Mouse (Mus musculus) adrenal gland, postnatal 25 days (tissue): ENCODE measurements around the gene Bicdl1. TPM values are rescaled to one million over a fixed set of nuclear protein-coding genes. Genes with fewer than 3 reads are reported as not detected.

ENCODE experiments used
- DNase-seq: peaks from one replicate; pipeline ENCODE4 v3.0.0; 2021; ENCODE audit warnings: mixed read lengths
- total RNA-seq: library from RNA; stranded (reverse); gene quantifications from 2 replicates; pipeline ENCODE4 v1.2.3, GENCODE M21; 2021

The Bicdl1 gene
- total RNA-seq, 1 experiment from 2014 or later = 13.4 TPM

DNA sequence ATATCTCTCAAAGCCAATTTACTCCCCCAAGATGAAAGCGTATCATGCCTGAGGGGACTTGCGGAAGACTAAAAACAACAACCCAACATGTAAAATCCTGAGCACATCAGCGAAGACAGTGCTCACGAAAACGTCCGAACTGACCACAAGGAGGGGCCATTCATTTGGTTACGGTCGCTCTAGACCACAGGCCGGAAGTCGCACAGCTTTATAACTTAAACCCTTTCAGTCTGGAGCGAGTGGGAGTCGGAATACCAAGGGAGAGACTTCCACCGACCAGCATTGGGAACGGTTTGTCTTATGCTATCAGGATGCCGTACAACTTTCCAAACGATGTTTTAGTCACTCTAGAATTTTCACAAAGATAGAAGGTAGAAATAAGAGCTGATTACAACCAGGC lies 5.4 kb downstream of the Bicdl1 start:
- no peak for DNase-seq

DNA sequence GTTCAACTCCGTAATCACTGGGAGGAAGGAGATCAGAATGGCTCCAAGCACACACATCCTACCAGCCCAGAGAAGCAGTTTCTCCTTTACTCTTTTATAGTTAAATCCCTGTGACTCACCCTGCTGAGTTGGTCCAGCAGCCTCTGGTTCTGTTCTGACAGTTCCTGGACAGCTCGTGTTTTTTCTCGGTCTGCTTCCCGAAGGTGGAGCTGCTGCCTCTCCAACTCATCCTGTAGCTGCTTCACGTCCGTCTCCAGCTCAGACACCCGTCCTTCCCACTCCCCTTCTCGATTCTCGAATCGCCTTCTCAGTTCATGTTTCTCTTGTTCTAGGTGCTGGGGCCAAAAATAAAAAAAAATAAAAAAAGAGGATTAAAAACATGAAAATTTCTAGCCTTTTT lies 7.0 kb downstream of the Bicdl1 start:
- no peak for DNase-seq

DNA sequence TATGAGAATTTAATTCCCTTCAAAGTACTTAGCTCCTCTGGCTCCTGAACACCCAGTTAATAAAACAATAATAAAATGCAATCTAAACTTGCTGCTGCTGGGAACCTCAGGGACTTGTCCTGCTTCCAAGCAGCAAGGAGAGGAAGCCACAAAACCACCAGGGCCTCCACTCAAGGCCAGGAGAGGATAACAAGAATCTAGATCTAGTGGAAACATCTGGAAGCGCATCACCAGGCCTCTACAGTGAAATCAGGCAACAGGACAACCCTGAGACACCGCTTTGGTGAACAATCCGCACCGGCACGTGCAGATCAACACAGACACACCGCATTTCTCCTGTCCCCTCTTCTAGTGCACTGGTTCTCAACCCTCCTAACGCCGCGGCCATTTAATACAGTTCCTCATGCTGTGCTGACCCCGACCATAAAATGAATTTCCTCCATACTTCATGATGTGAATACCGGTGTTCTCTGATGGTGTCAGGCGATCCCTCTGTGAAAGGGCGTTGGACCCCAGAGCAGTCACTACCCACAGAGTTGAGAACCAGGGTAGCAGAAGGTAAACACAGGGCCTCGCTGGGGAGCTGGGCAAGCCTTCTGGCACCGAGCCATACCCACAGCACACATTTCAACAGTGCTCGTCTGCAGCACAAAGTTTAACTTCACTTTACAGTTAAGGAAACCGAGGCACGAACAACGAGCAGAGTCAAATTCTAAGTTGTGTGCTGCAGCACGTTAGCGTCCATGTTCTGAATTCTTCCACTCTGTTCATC lies 9.0 kb downstream of the Bicdl1 start:
- DNase-seq = no peak

DNA sequence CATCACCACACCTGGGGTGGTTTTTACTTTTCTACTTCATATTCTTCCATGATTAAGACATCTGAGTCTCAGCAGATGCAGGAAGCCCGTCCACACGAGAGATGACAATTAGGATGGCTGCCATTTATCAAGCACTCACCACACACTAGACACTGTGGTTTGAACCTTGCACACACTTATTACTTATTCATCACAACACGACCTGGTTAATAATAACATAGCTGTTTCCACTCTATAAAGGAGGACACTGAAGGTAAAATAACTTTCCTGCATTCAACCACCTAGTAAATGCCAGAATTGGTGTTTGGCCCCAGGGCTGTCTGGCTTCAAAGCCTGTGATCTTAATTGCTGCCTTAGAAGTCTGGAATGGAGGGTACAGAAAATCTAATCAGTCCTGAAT lies 10.7 kb downstream of the Bicdl1 start:
- DNase-seq = no peak

DNA sequence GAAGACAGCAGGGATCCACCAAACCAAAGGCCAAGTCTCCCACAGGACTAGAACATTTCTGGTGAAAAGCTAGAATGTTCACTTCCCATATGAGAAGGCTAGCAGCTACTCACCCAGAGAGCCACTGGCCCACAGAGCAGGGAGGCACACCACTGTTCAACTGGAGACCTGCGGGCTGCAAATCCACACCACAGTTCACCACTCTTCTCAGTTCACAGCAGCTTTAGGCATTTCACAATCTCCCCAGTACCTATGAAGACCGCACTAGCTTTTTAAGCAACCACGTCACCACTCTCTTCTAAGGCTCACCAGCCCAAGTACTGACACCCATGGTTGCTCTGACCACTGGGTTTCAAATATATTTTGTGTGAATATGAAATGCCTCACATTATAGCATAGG lies 13.7 kb downstream of the Bicdl1 start:
- DNase-seq = no peak

DNA sequence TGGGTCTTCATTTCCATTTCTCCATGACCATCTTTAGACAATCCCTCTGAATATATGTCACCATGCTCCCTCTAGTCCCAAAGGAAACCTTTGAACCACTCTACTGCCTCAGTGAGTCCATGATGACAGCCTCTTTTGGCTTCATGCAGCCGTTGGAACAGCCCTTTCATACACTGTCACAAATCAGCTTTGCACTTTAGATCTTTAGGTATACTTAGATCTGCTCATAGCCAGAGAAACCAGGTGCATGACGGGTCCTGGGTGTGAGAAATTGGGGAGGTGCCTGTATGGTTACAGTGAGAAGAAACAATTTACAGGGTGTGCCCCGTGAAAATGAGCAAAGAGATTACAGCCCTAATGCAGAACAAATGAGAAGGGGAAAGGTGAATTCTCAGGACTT lies 14.3 kb downstream of the Bicdl1 start:
- no peak for DNase-seq

DNA sequence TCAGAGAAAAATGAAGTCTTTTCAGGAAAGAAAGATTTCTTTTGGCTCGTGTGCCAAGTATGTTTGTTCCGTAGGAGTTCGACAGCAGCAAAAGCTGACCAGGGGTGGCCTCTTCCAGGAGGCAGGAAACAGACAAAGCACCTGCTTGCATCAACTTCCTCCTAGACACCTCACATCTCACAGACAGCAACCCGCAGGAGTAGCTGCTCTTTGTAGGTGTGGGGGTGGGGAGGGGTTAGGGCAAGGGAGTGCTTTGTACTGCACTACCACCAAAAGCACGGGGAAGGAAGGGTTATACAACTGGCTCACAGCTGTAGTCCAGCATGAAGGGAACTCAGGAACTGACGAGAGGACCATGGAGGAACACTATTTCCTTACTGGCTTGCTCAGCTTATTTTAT lies 15.0 kb downstream of the Bicdl1 start:
- no peak for DNase-seq

DNA sequence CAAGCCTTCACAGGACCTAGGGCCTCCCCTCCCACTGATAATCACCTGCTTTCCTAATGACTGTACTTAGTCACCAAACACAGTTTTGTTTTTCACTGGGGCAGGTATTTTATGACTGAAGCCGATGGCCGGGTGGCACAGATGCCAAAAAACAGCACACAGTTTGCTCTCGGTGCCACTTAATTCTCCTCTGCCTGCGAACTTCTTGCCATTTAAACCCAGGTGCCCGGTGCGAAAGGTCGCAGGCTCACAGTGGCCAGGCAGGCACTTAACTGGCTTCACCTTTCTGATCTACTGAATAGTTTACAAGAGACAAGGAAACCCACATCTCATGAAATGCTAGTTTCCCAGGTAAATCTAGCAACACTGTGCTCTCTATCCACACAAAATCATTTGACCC lies 16.7 kb downstream of the Bicdl1 start:
- DNase-seq = no peak

DNA sequence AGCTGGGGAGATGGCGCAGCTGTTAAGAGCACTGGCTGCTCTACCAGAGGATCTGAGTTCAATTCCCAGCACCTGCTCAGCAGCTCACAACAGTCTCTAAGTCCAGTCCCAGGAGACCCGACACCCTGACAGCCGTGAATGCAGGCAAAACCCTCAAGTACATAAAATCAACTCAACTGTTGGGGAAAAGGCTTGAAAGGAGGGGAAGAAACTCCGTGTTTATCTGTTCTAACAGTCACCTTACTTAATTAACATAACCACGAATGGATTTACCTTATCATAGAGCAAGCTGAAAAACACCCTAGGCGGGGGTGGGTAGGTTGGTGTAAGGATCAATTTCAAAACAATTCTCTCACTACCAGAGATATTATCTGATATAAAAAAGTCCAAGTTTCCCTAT lies 18.9 kb downstream of the Bicdl1 start:
- DNase-seq = no peak

DNA sequence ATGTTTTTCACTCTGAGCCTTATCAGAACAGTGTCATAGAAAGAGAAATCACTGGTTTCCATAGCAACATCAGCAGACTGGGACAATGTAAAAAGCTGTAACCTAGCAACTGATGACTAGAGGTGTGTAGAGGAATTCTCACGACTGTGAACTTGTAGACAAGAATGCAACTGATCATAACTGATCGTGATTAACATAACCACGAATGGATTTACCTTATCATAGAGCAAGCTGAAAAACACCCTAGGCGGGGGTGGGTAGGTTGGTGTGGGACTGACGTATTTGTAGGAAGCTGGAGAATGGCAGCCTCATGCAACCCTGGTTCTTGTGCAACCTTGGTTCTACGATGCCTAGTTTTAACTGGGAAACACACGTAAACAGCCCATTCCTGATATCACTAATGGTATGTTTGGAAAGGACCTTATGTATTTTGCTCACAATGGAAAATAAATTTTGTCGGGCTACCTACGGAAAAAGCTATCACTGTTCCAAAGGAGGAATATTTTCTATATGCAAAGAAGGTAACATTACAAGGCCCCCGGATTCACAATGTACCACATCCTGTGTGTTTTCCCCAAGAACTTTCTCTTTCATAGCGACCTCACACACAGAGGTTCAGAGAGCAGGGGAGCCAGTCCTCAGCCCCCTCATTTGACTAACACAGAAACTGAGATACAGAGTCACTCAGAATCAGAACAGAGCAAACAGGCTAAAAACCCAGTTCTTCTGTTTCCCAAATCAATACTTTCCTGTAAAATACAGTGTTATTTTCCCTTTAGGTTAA lies 19.6 kb downstream of the Bicdl1 start:
- DNase-seq = no peak

DNA sequence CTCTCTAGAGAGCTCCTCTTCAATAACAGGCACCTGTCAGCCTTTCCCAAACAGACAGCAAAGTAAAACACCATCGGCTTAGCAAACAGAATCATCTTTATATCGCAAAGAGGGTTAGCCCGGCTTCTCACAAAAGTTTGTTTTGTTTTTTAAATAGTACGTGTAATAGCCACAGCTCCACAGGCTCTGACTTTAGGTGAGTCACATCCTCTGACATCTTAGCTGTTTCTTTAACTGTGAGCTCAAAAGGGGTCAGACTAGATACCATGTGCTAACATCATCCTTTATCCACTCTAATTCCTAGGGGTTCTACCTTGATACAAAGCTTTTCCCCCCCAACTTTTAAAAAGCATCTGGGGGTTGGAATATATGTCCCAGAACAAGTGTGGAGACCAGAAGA lies 21.2 kb downstream of the Bicdl1 start:
- DNase-seq = no peak

DNA sequence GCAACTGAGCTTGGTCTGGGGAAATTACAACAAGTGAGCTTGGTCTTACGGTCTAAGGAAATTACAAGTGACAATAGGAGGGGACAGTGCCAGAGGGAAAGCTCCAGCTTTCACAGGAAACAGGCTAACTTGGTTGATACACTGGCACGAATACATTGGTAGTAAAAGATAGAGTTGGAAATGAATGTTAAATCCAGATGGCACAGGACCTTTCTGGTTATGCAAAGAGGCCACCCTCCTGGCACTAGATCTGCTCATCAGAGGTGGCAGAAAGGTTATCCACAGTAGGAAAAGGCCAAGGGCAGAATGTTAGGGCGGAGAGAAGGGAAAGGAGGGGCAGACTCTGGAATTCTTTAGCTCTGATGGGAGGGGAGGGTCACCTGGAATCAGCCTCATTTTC lies 22.5 kb downstream of the Bicdl1 start:
- DNase-seq = no peak

DNA sequence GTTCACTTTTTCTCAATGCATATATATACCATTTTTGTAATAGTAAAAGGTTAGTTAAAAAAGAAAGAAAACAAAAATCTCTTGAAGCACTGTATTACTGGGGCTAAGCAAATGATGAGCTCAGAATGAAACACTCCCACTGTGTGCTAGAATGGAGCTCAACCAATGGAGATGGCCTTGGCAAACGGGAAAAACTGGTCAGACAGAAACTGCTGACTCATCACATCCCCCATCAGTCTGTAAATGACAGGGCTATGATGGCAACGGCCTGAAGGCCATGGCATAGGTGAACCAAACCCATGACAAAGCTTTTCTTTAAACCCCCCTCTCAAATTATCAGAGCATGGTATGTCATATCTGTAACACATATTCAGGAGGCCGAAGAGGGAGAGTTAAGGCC lies 29.4 kb downstream of the Bicdl1 start:
- DNase-seq = no peak

DNA sequence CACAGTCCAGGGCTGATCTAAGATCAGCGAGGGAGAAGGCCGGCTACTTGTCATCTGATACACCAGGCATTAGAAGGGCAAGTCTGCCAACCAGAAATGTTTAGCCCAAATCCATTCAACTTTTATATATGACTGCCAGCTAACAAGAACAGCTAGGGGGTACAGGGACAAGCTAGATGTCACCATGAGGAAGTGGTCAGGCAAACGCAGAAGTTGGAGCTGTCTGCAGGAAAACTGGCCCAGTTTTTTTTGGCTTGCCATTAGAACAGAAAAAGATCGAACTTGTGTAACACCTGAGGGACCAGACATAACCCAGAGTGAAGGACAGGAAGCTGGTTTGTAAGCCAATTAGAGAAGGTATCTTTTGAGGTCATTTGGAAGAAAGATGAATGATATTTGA lies 30.2 kb downstream of the Bicdl1 start:
- DNase-seq = no peak

DNA sequence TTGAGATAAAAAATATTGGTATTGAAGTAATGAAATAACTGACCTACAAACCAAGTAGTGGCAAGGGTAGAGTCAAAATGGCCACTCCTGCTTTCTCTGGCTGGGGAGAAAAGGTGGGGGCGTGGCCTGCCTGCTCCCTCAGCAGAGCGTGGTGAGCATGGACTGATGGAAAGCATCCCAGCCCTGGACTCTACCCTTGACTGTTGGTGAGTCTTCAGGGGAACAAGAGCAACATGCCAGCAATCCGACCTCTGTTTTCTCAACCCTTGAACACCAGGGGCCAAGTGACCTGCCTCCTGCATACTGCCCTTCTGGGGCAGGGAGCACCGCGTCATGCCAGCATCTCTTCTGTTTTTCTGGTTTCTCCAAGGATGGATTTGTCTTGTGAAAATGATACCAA lies 34.6 kb downstream of the Bicdl1 start:
- DNase-seq = no peak

DNA sequence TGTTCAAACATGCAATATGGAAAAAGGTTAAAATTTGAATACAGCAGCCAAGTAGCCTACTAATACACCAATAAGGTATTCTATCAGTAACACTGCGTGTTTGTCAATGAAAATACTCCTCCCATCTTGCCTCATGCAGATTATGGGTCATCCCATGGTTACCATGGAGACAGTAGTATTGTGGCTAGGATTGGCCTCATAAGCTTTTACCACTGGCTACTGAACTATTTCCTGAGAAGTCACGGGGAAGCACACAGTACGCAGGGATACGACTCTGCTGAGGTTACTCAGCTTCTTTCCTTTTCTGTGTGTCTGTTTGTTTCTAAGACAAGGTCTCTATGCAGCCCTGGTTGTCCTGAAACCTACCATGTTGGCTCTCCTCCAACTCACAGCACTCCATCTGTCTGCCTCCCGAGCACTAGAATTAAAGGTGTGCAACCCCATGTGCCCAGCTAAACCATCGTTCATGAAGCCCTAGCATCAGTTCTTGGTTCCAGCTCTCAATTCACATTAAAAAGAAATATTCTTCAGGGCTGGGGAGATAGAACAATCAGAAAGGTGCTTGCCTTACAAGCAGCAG lies 36.1 kb downstream of the Bicdl1 start:
- no peak for DNase-seq

DNA sequence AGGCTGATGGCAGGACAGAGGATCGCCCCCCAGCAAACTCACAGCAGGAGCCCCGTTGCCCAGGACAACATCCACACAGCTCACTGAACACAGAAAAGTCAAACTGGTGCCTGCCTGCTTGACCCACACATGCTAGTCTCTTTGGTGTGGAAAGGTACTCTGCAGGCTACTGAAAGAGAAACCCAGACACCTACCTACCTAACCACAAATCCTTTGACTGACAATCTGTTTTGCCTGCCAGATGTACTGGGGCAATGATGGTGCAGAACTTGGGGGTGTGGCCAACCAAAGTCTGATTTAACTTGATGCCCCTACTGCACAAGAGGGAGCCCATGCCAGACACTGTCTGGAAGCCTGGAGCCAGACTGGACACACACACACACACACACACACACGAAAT lies 38.1 kb downstream of the Bicdl1 start:
- DNase-seq = no peak

DNA sequence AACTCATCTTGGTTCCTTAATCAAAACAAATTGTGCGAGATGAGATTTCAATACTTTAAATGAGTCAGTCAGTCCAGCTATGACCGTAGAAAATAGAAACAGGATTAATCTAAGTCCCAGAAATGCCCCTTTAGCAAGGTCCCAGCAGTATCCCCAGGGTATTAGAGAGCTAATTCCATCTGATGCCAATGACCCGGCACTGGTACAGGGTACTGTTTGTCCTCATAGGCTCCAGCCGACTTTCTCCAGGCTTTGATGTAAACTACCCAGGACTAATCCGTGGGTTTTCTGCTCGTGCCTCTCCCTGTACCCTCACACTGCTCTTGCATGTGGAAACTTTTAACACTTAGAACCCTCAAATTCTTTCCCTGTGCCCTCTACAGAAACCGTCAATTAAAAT lies 44.7 kb downstream of the Bicdl1 start:
- no peak for DNase-seq

DNA sequence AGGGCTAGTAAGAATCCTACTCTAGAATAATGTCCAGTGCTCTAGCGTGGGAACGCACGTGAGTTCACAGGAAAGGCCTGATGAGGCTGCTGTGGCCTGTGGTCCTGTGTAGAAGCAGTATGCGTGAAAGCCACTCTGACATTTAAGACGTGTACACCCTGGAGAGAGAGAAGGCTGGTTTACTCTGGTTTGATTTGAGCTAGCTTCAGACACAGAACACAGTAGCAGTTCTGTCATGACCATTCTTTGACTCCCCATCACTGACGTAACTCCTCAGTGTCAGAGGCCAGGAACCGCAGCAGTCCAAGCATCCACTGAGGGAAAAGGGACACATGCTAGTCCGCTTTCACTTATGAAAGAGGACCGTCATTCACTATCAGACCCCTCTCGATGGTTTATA lies 46.3 kb downstream of the Bicdl1 start:
- DNase-seq = no peak

DNA sequence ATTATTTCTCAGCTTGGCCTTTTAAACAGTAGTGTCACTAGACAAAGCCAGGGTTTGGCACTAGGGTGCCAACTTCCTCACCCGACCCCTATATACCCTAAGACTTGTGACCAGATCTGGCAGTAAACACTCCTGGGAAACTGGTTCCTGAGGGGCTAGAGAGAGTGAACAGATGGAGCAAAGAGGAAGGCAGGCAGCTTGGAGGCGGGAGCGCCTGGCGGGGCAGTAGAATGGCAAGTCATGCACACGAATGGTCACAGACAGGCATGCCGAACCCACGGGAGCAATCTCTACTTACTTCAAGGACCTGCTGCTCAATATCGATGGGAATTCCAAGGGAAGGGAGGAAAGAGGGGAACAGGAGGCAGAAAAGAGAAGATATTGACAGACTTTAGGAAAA lies 59.6 kb downstream of the Bicdl1 start:
- DNase-seq = no peak

DNA sequence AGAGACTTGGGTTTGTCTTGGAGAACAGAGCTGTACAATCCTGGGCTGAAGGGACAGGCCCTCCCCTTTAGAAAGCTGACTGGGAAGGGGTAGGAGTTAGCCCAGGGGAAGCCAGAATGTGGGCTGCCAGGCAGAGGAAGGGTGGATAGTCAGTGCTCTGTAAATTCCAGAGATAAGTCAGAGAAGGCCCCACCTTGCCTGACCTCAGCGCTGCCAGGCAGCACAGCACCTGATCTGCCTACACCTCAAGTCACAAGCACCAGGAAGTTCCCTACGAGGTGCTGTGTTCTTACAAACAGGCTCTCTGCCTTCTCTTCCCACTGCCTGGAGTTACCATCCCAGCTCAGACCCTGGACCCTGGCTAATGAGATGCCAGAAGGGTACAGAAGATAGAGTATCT lies 61.0 kb downstream of the Bicdl1 start:
- DNase-seq = no peak

DNA sequence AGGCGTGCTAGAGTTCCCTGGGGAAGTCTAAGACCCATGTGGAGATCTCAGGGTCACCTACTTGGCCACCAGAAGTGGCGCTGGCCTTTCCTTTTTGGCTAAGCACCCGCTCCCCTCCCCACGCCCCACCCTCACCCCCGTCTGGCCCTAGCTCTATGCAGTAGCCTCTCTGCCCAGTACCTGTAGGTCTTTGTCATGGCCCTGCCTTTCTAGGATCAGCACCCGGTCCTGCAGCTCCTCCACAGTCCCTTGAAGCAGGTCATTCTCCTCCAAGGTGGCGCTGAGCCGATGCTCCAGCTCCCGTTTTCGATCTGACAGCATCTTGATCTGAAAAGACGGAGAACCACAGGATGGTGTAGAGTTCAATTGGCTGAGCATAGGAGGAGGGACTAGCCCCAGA lies 61.4 kb downstream of the Bicdl1 start:
- no peak for DNase-seq

DNA sequence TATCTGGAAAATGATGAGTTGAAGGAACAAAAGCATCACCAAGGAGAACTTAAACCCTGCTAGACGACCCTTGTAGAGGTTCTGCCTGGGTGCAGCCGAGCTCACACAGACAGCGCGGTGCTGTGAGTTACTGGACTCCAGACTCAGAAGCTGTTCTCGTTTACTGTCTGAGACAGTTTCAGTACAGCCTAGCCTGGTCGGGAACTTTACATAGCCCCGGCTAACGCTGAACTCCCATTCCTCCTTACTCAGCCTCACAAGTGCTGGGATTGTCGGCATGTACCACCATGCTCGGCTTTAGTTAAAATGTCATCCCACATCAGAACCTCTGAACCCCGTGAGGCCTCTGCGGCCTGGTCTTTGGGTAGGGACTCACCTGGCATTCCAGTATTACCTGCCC lies 62.4 kb downstream of the Bicdl1 start:
- DNase-seq = no peak

DNA sequence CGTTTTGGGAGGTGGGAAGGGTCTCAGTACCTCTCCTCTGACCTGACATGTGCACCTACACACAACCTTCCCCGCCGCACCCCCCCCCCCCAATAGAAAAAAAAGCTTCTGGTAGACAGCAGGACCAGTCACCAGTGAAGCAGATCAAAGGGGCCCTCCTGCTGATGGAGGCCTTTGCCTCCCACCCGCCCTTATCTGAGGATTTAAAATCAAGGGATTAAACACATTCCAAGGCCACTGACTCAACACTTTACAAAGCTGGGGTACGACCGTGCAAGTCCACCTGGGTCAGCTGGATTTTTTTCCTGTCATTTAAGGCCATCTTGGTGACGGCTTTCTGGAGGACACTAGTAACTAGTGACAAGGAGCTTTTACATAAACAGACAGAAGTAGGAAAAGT lies 63.5 kb downstream of the Bicdl1 start:
- DNase-seq = no peak
